Mouse (Mus musculus) left cerebral cortex, adult 8-10 months (tissue): ENCODE results near the gene Scrg1. TPM values are rescaled to one million over a fixed set of nuclear protein-coding genes. Genes with fewer than 3 reads are reported as not detected.
"Not testable (repeated sequence)": the region's sequence is repeated elsewhere in the genome, so short reads cannot be mapped to it uniquely, and the experiment has no call there.

ENCODE experiments used
- DNase-seq, 2 experiments: peaks; one replicate each; pipeline ENCODE4 v3.0.0; 2022; ENCODE audit warnings: low spot score in 2 of 2
- total RNA-seq, 4 experiments: library from RNA; stranded (reverse); gene quantifications; 2 replicates each; pipeline ENCODE4 v1.2.4; 2022

The Scrg1 gene
- 10 to 100 TPM; 36.6 to 53.2 (median 41.0) TPM for total RNA-seq

- DNase-seq, result no peak
Measured at GRCm38 (mm10) chr8:57455765-57456164, at the start of gene Scrg1. Gene Scrg1 (plus strand): TSS chr8:57455923.

GRCm38 (mm10) chr8:57406366-57406765 is 49.4 kb upstream of the Scrg1 start:
- DNase-seq, result no peak

- no peak for DNase-seq
Measured at GRCm38 (mm10) chr8:57409333-57409732, 46.4 kb upstream of the Scrg1 start.

GRCm38 (mm10) chr8:57409779-57410472 is 45.8 kb upstream of the Scrg1 start:
- DNase-seq, result no peak

- no peak for DNase-seq
Measured at GRCm38 (mm10) chr8:57410473-57410863, 45.3 kb upstream of the Scrg1 start.

- no peak for DNase-seq
Measured at GRCm38 (mm10) chr8:57411366-57411765, 44.4 kb upstream of the Scrg1 start.

- no peak for DNase-seq
Measured at GRCm38 (mm10) chr8:57416827-57417226, 38.9 kb upstream of the Scrg1 start.

- DNase-seq, result no peak
Measured at GRCm38 (mm10) chr8:57426074-57426473, 29.6 kb upstream of the Scrg1 start.

- DNase-seq, result no peak
Measured at GRCm38 (mm10) chr8:57427581-57428366, 27.9 kb upstream of the Scrg1 start.

GRCm38 (mm10) chr8:57428566-57428965 is 27.2 kb upstream of the Scrg1 start:
- DNase-seq, result no peak

GRCm38 (mm10) chr8:57429166-57429887 is 26.4 kb upstream of the Scrg1 start:
- peak in 1 of 2 experiments; percentile 28 for DNase-seq

- not testable (repeated sequence) for DNase-seq
Measured at GRCm38 (mm10) chr8:57429888-57430274, 25.8 kb upstream of the Scrg1 start.

GRCm38 (mm10) chr8:57430901-57431300 is 24.8 kb upstream of the Scrg1 start:
- DNase-seq, result peak in 1 of 2 experiments; percentile 61

- no peak for DNase-seq
Measured at GRCm38 (mm10) chr8:57432802-57433201, 22.9 kb upstream of the Scrg1 start.

GRCm38 (mm10) chr8:57435768-57436436 is 19.8 kb upstream of the Scrg1 start:
- DNase-seq, result peak; percentile 24 to 76

- DNase-seq, result no peak
Measured at GRCm38 (mm10) chr8:57436437-57436796, 19.3 kb upstream of the Scrg1 start.

- DNase-seq, result no peak
Measured at GRCm38 (mm10) chr8:57441131-57441530, 14.6 kb upstream of the Scrg1 start.

- DNase-seq, result no peak
Measured at GRCm38 (mm10) chr8:57441556-57441955, 14.2 kb upstream of the Scrg1 start.

- DNase-seq, result no peak
Measured at GRCm38 (mm10) chr8:57443289-57443688, 12.4 kb upstream of the Scrg1 start.

GRCm38 (mm10) chr8:57445901-57446300 is 9.8 kb upstream of the Scrg1 start:
- DNase-seq, result not testable (repeated sequence)

GRCm38 (mm10) chr8:57450726-57451125 is 5.0 kb upstream of the Scrg1 start:
- no peak for DNase-seq

GRCm38 (mm10) chr8:57451896-57452295 is 3.8 kb upstream of the Scrg1 start:
- DNase-seq, result no peak
